Mouse (Mus musculus): Measurements from ENCODE around the gene Gtf2h2. TPM values are rescaled to one million over a fixed set of nuclear protein-coding genes. Genes with fewer than 3 reads are reported as not detected.
A peak's percentile ranks its signal among the peaks of the same experiment; 100 is the strongest.
"Not testable (repeated sequence)": the region's sequence is repeated elsewhere in the genome, so short reads cannot be mapped to it uniquely, and the experiment has no call there.

Gene Gtf2h2
- polyA plus RNA-seq, 1 experiment from 2014 or later = 39.9 TPM

- Histone ChIP-seq H3K27me3 (no peaks in the 10 kb centered on the region), H3K36me3 (no peaks in the 10 kb centered on the region), H3K9me3 (replicated peaks) (no peaks in the 10 kb centered on the region), H3K4me1 (replicated peaks) (peaks cover 5% of the 10 kb centered on the region; the same call in 1 of the 2 replicates), H3K4me3 (no peak overlapping the region), H3K9ac (no peak overlapping the region), H3K4me2 (no peak overlapping the region), H3K27ac (no peak overlapping the region)
- WGBS = 48% methylated on average over 12 of the region's 12 CpGs
- no peak for ATAC-seq (replicated peaks; ENCODE audit: insufficient number of reproducible peaks, insufficient read depth, low FRiP score, low read depth)
Measured at GRCm38 (mm10) chr13:100516213-100517105, 24.1 kb upstream of the Gtf2h2 start.

GRCm38 (mm10) chr13:100512792-100513191 is 20.4 kb upstream of the Gtf2h2 start:
- 89% methylated on average over 2 of the region's 2 CpGs for WGBS
- no peak for ATAC-seq (replicated peaks; ENCODE audit: insufficient number of reproducible peaks, insufficient read depth, low FRiP score, low read depth)
- Histone ChIP-seq H3K9ac (no peak overlapping the region), H3K4me3 (no peak overlapping the region), H3K27me3 (no peaks in the 10 kb centered on the region), H3K27ac (no peak overlapping the region), H3K9me3 (replicated peaks) (no peaks in the 10 kb centered on the region), H3K4me2 (no peak overlapping the region), H3K4me1 (replicated peaks) (peaks cover 7% of the 10 kb centered on the region; the same call in 1 of the 2 replicates), H3K36me3 (no peaks in the 10 kb centered on the region)

- 51% methylated on average over 4 of the region's 4 CpGs for WGBS
- Histone ChIP-seq H3K36me3 (no peaks in the 10 kb centered on the region), H3K4me1 (replicated peaks) (peaks cover 7% of the 10 kb centered on the region; the same call in 1 of the 2 replicates), H3K27me3 (no peaks in the 10 kb centered on the region), H3K4me2 (no peak overlapping the region), H3K9me3 (replicated peaks) (no peaks in the 10 kb centered on the region), H3K9ac (no peak overlapping the region), H3K4me3 (no peak overlapping the region), H3K27ac (no peak overlapping the region)
- no peak for ATAC-seq (replicated peaks; ENCODE audit: insufficient number of reproducible peaks, insufficient read depth, low FRiP score, low read depth)
Measured at GRCm38 (mm10) chr13:100511860-100512364, 19.5 kb upstream of the Gtf2h2 start.

- no peaks in the 10 kb centered on the region for H3K27me3 ChIP-seq
- H3K36me3 ChIP-seq = no peaks in the 10 kb centered on the region
- WGBS = 70% methylated on average over 7 of the region's 7 CpGs
- no peak overlapping the region for H3K9ac ChIP-seq
- peaks cover 2% of the 10 kb centered on the region; the same call in 1 of the 2 replicates for H3K4me1 ChIP-seq (replicated peaks)
- H3K4me2 ChIP-seq = no peak overlapping the region
- H3K4me3 ChIP-seq = no peak overlapping the region
- no peak for ATAC-seq (replicated peaks; ENCODE audit: insufficient number of reproducible peaks, insufficient read depth, low FRiP score, low read depth)
- H3K9me3 ChIP-seq (replicated peaks) = no peaks in the 10 kb centered on the region
- no peak overlapping the region for H3K27ac ChIP-seq
Measured at GRCm38 (mm10) chr13:100511146-100511859, 18.9 kb upstream of the Gtf2h2 start.

GRCm38 (mm10) chr13:100499625-100500024 is 7.2 kb upstream of the Gtf2h2 start:
- not testable (repeated sequence) for H3K4me1 ChIP-seq (replicated peaks); ATAC-seq (replicated peaks; ENCODE audit: insufficient number of reproducible peaks, insufficient read depth, low FRiP score, low read depth); H3K27me3 ChIP-seq; H3K27ac ChIP-seq; H3K4me2 ChIP-seq; H3K9ac ChIP-seq; H3K4me3 ChIP-seq; H3K36me3 ChIP-seq; H3K9me3 ChIP-seq (replicated peaks)

- WGBS = 56% methylated on average over 4 of the region's 4 CpGs
Measured at GRCm38 (mm10) chr13:100495337-100495736, 3.0 kb upstream of the Gtf2h2 start.

GRCm38 (mm10) chr13:100494370-100494769 is 2.0 kb upstream of the Gtf2h2 start:
- not testable (repeated sequence) for ATAC-seq (replicated peaks; ENCODE audit: insufficient number of reproducible peaks, insufficient read depth, low FRiP score, low read depth); H3K4me3 ChIP-seq; H3K9me3 ChIP-seq (replicated peaks); H3K36me3 ChIP-seq; H3K9ac ChIP-seq; H3K4me2 ChIP-seq; H3K27ac ChIP-seq; H3K27me3 ChIP-seq
- H3K4me1 ChIP-seq (replicated peaks) = peaks cover 17% of the 10 kb centered on the region
- 66% methylated on average over 8 of the region's 8 CpGs for WGBS

More at GRCm38 (mm10) chr13:100495337-100495736, 3.0 kb upstream of the Gtf2h2 start:
- no peaks in the 10 kb centered on the region for H3K36me3 ChIP-seq
- H3K4me1 ChIP-seq (replicated peaks) = peaks cover 17% of the 10 kb centered on the region
- H3K27me3 ChIP-seq = no peaks in the 10 kb centered on the region
- H3K9ac ChIP-seq = no peak overlapping the region
- H3K4me3 ChIP-seq = no peak overlapping the region
- H3K4me2 ChIP-seq = no peak overlapping the region
- no peaks in the 10 kb centered on the region for H3K9me3 ChIP-seq (replicated peaks)
- no peak overlapping the region for H3K27ac ChIP-seq
- no peak for ATAC-seq (replicated peaks; ENCODE audit: insufficient number of reproducible peaks, insufficient read depth, low FRiP score, low read depth)

GRCm38 (mm10) chr13:100493313-100493712 is 934 bp upstream of the Gtf2h2 start:
- Histone ChIP-seq H3K9ac (no peak overlapping the region), H3K4me1 (replicated peaks) (peaks cover 17% of the 10 kb centered on the region), H3K9me3 (replicated peaks) (no peaks in the 10 kb centered on the region), H3K4me3 (no peak overlapping the region), H3K27me3 (no peaks in the 10 kb centered on the region), H3K36me3 (0 out of 2 replicates have a peak, but pooled peaks cover 9% of the 10 kb centered on the region), H3K27ac (no peak overlapping the region), H3K4me2 (no peak overlapping the region)
- 62% methylated on average over 8 of the region's 8 CpGs for WGBS
- ATAC-seq (replicated peaks; ENCODE audit: insufficient number of reproducible peaks, insufficient read depth, low FRiP score, low read depth) = no peak

- Histone ChIP-seq H3K4me3 (peak overlapping the region; percentile 94), H3K36me3 (peaks cover 25% of the 10 kb centered on the region), H3K4me1 (replicated peaks) (peaks cover 17% of the 10 kb centered on the region), H3K27ac (peak overlapping the region; percentile 81; the same call in 1 of the 2 replicates), H3K9me3 (replicated peaks) (no peaks in the 10 kb centered on the region), H3K9ac (peak overlapping the region; percentile 87), H3K27me3 (no peaks in the 10 kb centered on the region), H3K4me2 (peak overlapping the region; percentile 84)
- ATAC-seq (replicated peaks; ENCODE audit: insufficient number of reproducible peaks, insufficient read depth, low FRiP score, low read depth) = no peak
- 14% methylated on average over 6 of the region's 6 CpGs for WGBS
Measured at GRCm38 (mm10) chr13:100491623-100492022, 756 bp downstream of the Gtf2h2 start.

- no peak overlapping the region for H3K4me2 ChIP-seq
Measured at GRCm38 (mm10) chr13:100490424-100490823, 2.0 kb downstream of the Gtf2h2 start.

GRCm38 (mm10) chr13:100483610-100484009 is 8.8 kb downstream of the Gtf2h2 start:
- H3K36me3 ChIP-seq = peaks cover 58% of the 10 kb centered on the region
- no peak overlapping the region for H3K4me2 ChIP-seq
- no peaks in the 10 kb centered on the region for H3K4me1 ChIP-seq (replicated peaks)
- no peak for ATAC-seq (replicated peaks; ENCODE audit: insufficient number of reproducible peaks, insufficient read depth, low FRiP score, low read depth)
- no peak overlapping the region for H3K4me3 ChIP-seq
- H3K27ac ChIP-seq = no peak overlapping the region
- 83% methylated on average over 7 of the region's 7 CpGs for WGBS
- no peaks in the 10 kb centered on the region for H3K9me3 ChIP-seq (replicated peaks)
- no peaks in the 10 kb centered on the region for H3K27me3 ChIP-seq
- H3K9ac ChIP-seq = no peak overlapping the region

More at GRCm38 (mm10) chr13:100490424-100490823, 2.0 kb downstream of the Gtf2h2 start:
- Histone ChIP-seq H3K9ac (no peak overlapping the region), H3K4me3 (no peak overlapping the region), H3K27me3 (no peaks in the 10 kb centered on the region), H3K9me3 (replicated peaks) (no peaks in the 10 kb centered on the region), H3K4me1 (replicated peaks) (peaks cover 17% of the 10 kb centered on the region), H3K27ac (no peak overlapping the region), H3K36me3 (peaks cover 30% of the 10 kb centered on the region)
- WGBS = 79% methylated on average over 5 of the region's 5 CpGs
- no peak for ATAC-seq (replicated peaks; ENCODE audit: insufficient number of reproducible peaks, insufficient read depth, low FRiP score, low read depth)

All from heart, embryonic 15.5 days (tissue).